Mouse (Mus musculus): ENCODE measurements around the gene Arhgef25. TPM values are rescaled to one million over a fixed set of nuclear protein-coding genes. Genes with fewer than 3 reads are reported as not detected.

Gene Arhgef25
- polyA plus RNA-seq, 1 experiment from 2014 or later = 32.7 TPM

DNA sequence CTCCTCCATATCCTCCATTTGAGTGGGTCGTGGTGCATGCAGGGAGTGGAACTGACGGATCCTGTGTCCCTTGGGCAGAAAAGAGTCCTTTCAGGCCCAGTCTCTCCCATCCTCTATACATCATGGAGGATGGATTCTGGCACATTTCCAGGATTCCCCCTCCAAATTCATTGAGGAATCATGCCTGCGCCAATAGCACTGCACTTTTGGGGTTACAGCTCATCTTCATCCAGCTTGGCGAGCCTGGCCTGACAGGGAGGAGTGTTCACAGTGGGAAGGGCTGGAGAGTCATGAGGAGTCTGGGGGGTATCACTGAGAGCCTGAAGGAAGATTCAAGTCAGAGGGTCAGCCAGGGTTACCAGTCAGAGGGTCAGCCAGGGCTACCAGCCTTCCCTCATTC lies 7.3 kb downstream of the Arhgef25 start:
- H3K9me3 ChIP-seq (replicated peaks) = no peaks in the 10 kb centered on the region
- H3K4me2 ChIP-seq = no peak overlapping the region
- H3K36me3 ChIP-seq = peaks cover 7% of the 10 kb centered on the region; the same call in 1 of the 2 replicates
- H3K4me1 ChIP-seq = peaks cover 37% of the 10 kb centered on the region
- H3K9ac ChIP-seq (replicated peaks) = no peak overlapping the region
- ATAC-seq (ENCODE audit: low FRiP score) = no peak
- WGBS = 79% methylated on average over 4 of the region's 4 CpGs
- H3K27me3 ChIP-seq (replicated peaks) = peaks cover 39% of the 10 kb centered on the region
- H3K4me3 ChIP-seq (replicated peaks) = no peak overlapping the region
- H3K27ac ChIP-seq (replicated peaks) = no peak overlapping the region

DNA sequence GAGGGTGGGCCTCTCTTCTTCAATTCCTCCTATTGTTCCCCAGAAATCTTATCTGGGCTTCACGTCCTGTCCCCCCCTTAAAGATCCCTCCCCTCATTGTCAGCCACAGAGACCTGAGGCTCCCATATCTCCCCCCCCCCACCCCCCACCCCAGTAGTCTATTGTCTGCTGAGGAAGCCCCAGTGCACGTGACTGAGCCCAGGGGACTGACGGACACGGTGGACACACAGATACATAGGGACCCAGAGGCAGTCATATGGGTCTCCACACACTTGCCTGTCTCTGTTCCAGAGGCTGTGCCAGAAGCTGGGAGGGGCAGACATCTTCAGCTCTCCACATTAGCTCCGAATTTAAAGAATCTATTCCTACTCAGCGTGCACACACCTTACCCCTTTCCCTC lies 8.3 kb downstream of the Arhgef25 start:
- Histone ChIP-seq H3K9me3 (replicated peaks) (no peaks in the 10 kb centered on the region), H3K4me3 (replicated peaks) (no peak overlapping the region), H3K36me3 (peaks cover 4% of the 10 kb centered on the region; the same call in 1 of the 2 replicates), H3K4me1 (peaks cover 35% of the 10 kb centered on the region), H3K27me3 (replicated peaks) (peaks cover 50% of the 10 kb centered on the region), H3K9ac (replicated peaks) (no peak overlapping the region), H3K4me2 (no peak overlapping the region), H3K27ac (replicated peaks) (no peak overlapping the region)
- no peak for ATAC-seq (ENCODE audit: low FRiP score)
- WGBS = 80% methylated on average over 6 of the region's 6 CpGs

DNA sequence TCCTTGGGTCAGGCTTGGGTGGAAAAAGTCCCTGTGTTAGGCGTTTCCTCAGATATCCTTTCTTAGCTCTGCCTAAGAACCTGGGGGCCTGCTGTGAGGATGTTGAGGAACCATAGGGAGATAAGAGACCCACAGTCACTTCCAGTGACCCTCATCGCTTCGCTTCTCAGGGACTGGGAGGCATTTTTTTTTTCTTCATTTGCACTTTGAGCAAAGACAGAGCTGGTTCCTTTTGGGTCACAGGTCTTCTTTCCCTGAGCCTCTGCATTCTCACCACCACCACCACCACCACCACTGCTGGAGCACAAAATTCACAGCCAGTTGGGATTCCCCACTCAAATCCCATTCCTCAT lies 9.2 kb downstream of the Arhgef25 start:
- Histone ChIP-seq H3K4me2 (peak overlapping the region; percentile 48), H3K36me3 (peaks cover 3% of the 10 kb centered on the region; the same call in 1 of the 2 replicates), H3K4me1 (peaks cover 35% of the 10 kb centered on the region), H3K9ac (replicated peaks) (0 out of 2 replicates have a peak overlapping the region, but pooled peaks have one; percentile 21), H3K4me3 (replicated peaks) (no peak overlapping the region), H3K9me3 (replicated peaks) (no peaks in the 10 kb centered on the region), H3K27me3 (replicated peaks) (peaks cover 59% of the 10 kb centered on the region), H3K27ac (replicated peaks) (no peak overlapping the region)
- 22% methylated on average over 3 of the region's 3 CpGs for WGBS
- ATAC-seq (ENCODE audit: low FRiP score) = no peak

DNA sequence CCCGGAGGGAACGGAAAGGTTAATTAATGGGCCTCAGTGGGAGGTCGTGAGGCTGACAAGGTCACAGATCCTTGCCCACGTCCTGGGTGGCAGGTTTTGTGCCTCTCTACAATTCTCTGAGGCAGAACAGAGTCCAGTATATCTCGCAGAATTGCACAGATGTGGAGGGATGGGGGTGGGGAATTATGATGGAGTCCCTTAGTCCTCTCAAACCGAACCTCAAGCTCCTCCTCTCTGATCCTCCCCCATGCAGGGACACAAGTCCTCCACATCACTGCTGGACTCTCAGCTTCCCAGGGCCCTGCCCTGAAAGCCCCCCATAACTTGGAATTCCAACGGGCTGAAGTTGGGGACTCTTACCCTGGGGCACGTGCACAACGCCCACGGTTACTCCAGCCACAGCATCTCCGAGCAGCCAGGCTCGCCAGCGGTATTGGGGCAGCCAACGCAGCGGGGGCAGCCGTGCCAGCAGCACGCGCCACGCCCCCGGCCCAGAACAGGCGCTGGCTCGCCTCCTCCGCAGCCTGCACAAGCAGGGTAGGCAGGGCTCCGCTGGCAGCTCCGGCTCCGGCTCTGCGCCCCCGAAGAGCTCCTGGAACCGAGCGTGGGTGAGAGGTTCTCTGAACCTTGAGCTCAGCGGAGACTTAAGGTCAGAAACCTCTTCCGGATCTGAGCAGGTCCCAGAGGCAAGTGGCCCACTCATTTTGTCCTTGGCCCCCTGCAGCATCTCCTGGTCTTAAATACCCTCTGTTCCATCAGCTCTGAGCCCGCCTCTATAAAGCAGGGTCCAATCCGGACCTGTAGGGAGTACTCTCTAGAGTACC lies 9.8 kb downstream of the Arhgef25 start, which contains the start of gene Slc26a10:
Gene Slc26a10 (minus strand): TSS at position 775 of the 824 bp plus-strand sequence.
- 0 out of 2 replicates have a peak within 1 kb of the TSS, but pooled peaks have one; percentile 21 for H3K9ac ChIP-seq (replicated peaks)
- H3K27ac ChIP-seq (replicated peaks) = no peak within 1 kb of the TSS
- H3K4me3 ChIP-seq (replicated peaks) = peak within 1 kb of the TSS; percentile 20
- peaks cover 63% of the 10 kb centered on the region for H3K27me3 ChIP-seq (replicated peaks)
- no peak for ATAC-seq (ENCODE audit: low FRiP score)
- peaks cover 35% of the 10 kb centered on the region for H3K4me1 ChIP-seq
- 0 out of 2 replicates have a peak, but pooled peaks cover 3% of the 10 kb centered on the region for H3K36me3 ChIP-seq
- no peaks in the 10 kb centered on the region for H3K9me3 ChIP-seq (replicated peaks)
- H3K4me2 ChIP-seq = peak within 1 kb of the TSS; percentile 48
- WGBS = 1% methylated on average over 34 of the region's 34 CpGs

DNA sequence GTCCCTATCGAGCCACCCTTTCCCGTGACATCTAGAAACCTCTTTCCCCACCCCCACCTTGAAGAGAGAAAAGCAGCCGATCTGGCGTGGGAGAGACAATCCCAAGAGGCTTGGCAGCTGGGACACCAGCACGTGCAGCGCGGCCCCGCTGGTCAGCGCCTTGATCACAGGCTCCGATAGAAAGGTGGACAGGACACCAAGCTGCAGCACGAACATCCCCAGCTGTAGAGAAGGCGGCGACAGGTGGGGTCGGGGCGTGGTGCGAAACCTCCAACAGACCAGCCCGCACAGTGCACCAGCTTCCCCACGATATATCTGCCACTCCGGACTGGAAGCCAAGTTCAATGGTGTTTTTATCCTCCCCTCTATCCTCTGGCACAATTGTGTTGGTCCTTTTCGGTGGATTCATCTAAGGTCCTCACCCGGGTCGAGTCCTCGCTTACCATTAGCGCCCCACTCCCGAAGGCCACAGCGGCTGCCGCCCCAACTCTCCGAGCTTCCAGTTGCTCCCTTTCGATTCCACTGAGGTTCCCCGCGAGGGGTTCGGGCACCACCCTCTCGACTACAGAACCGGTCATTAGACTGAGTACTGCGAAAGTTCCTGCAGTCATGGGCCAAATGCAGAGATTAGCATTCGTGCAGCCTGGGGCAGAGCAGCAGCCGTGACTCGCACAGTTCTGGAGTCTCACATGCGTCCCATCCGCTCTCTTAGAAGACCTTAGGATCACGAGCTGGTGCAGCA lies 11.4 kb downstream of the Arhgef25 start:
- Histone ChIP-seq H3K4me1 (peaks cover 27% of the 10 kb centered on the region), H3K36me3 (peaks cover 8% of the 10 kb centered on the region; the same call in 1 of the 2 replicates), H3K4me3 (replicated peaks) (peak overlapping the region; percentile 27), H3K4me2 (peak overlapping the region; percentile 57), H3K9ac (replicated peaks) (no peak overlapping the region), H3K9me3 (replicated peaks) (no peaks in the 10 kb centered on the region), H3K27me3 (replicated peaks) (peaks cover 67% of the 10 kb centered on the region), H3K27ac (replicated peaks) (no peak overlapping the region)
- WGBS = 2% methylated on average over 41 of the region's 41 CpGs
- no peak for ATAC-seq (ENCODE audit: low FRiP score)

DNA sequence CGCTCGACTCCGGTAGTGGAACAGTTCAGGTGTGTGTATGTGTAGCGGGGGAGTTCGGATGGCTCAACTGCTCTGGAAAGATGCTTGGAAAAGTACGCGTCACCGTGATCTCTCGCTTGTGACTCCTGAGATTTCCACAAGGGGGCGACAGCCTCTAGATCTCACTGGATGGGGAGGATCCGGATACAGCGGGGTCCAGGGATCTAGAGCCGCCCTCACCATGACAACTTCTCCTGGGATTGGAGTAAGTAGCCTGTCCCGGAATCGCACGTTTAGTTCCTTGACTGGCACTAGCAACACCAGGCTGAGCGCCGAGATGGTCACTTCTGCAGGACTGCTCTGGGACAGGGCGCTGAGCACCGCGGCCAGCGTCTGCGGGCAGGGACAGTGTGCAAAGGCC lies 12.2 kb downstream of the Arhgef25 start:
- ATAC-seq (ENCODE audit: low FRiP score) = peak; percentile 58; the same call in 1 of the 2 replicates
- Histone ChIP-seq H3K4me3 (replicated peaks) (peak overlapping the region; percentile 27), H3K9me3 (replicated peaks) (no peaks in the 10 kb centered on the region), H3K9ac (replicated peaks) (no peak overlapping the region), H3K27me3 (replicated peaks) (peaks cover 64% of the 10 kb centered on the region), H3K4me1 (peaks cover 27% of the 10 kb centered on the region), H3K36me3 (peaks cover 11% of the 10 kb centered on the region), H3K4me2 (peak overlapping the region; percentile 57), H3K27ac (replicated peaks) (no peak overlapping the region)
- WGBS = 2% methylated on average over 23 of the region's 23 CpGs

DNA sequence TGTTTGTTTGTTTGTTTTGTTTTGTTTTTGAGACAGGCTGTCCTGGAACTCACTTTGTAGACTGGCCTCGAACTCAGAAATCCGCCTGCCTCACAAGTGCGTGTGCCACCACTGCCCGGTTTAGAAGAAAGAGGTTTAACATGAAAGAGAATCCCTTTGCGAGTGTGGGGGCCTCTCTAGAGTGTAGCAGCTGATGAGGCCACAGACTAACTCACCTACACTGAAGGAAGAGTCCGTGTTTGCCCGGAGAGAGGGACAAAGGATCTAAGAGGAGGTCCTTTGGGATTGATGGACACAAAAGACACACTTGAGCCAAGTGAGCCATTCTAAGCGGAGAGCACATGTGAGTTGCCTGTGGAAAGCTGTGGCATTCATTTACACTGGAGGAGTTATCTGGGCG lies 12.6 kb downstream of the Arhgef25 start:
- no peaks in the 10 kb centered on the region for H3K9me3 ChIP-seq (replicated peaks)
- H3K4me1 ChIP-seq = peaks cover 27% of the 10 kb centered on the region
- H3K27me3 ChIP-seq (replicated peaks) = peaks cover 64% of the 10 kb centered on the region
- WGBS = 20% methylated on average over 9 of the region's 9 CpGs
- no peak overlapping the region for H3K9ac ChIP-seq (replicated peaks)
- H3K4me2 ChIP-seq = peak overlapping the region; percentile 57
- H3K27ac ChIP-seq (replicated peaks) = no peak overlapping the region
- peaks cover 13% of the 10 kb centered on the region for H3K36me3 ChIP-seq
- ATAC-seq (ENCODE audit: low FRiP score) = no peak
- H3K4me3 ChIP-seq (replicated peaks) = peak overlapping the region; percentile 27; the same call in 1 of the 2 replicates

DNA sequence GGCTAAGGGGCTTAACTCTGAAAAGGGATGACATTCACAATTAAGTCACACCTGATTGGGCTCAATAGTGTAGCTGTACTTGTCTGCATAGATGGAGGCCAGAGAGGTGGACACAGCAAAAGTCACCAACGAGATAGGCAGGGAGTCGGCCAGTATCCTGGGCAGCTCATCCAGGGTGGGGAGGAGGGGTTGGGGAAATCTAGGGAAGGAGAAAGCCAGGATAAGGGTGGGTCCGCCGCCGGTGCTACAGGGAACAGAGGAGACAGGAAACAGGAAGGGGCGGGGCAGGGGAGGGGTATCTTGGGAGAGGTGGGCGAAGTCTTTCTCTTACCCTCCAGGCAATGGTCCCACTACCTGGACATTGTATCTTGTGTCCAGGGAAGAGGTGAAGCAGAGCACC lies 13.1 kb downstream of the Arhgef25 start:
- WGBS = 12% methylated on average over 7 of the region's 7 CpGs
- H3K4me1 ChIP-seq = peaks cover 27% of the 10 kb centered on the region
- peaks cover 18% of the 10 kb centered on the region for H3K36me3 ChIP-seq
- no peak overlapping the region for H3K4me3 ChIP-seq (replicated peaks)
- H3K27ac ChIP-seq (replicated peaks) = no peak overlapping the region
- H3K4me2 ChIP-seq = no peak overlapping the region
- H3K27me3 ChIP-seq (replicated peaks) = peaks cover 66% of the 10 kb centered on the region
- no peak for ATAC-seq (ENCODE audit: low FRiP score)
- no peak overlapping the region for H3K9ac ChIP-seq (replicated peaks)
- no peaks in the 10 kb centered on the region for H3K9me3 ChIP-seq (replicated peaks)

DNA sequence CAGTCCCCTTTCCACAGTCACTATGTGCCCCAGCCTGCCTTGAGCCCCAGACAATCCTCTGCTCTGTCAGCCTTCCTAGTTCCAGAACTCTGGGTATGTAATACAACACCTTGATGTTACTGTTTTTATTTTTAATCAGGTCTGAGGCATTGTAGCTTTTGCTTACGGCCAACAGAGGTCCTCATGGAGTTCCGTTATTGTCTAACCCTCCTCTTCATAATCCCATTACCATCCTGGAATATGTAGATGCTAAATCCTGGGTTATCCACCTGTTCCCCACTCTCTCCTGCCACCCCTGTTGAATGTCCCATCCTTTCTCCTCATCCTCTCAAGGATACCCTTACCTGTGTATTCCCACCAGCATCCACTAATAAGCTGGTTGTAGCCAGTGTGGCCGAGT lies 13.7 kb downstream of the Arhgef25 start:
- Histone ChIP-seq H3K9ac (replicated peaks) (no peak overlapping the region), H3K4me3 (replicated peaks) (no peak overlapping the region), H3K9me3 (replicated peaks) (no peaks in the 10 kb centered on the region), H3K4me1 (peaks cover 27% of the 10 kb centered on the region), H3K27ac (replicated peaks) (no peak overlapping the region), H3K27me3 (replicated peaks) (peaks cover 68% of the 10 kb centered on the region), H3K4me2 (no peak overlapping the region), H3K36me3 (peaks cover 23% of the 10 kb centered on the region)
- 45% methylated on average over 3 of the region's 3 CpGs for WGBS
- ATAC-seq (ENCODE audit: low FRiP score) = no peak

DNA sequence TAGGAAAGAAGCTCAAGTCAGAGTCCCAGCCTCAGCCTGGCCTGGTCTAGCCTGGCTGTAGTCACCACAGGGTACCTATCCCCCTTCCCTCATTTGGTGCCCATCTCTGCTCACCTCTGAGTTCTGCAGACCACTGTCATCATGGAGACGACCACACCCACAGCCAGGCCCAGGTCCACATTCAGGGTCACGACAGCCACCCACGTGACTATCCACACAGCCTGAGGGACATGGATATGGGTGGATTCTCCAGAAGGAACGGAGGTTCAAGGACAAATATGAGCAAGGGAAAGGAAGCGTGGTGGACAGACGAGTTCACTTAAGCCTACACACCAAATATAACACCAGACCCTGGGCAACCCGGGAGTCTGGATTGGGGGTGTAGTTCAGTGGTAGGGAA lies 15.7 kb downstream of the Arhgef25 start:
- H3K9ac ChIP-seq (replicated peaks) = no peak overlapping the region
- no peak overlapping the region for H3K27ac ChIP-seq (replicated peaks)
- no peak overlapping the region for H3K4me3 ChIP-seq (replicated peaks)
- no peaks in the 10 kb centered on the region for H3K9me3 ChIP-seq (replicated peaks)
- peaks cover 31% of the 10 kb centered on the region for H3K36me3 ChIP-seq
- 90% methylated on average over 7 of the region's 7 CpGs for WGBS
- peaks cover 67% of the 10 kb centered on the region for H3K27me3 ChIP-seq (replicated peaks)
- no peak for ATAC-seq (ENCODE audit: low FRiP score)
- H3K4me1 ChIP-seq = peaks cover 32% of the 10 kb centered on the region
- no peak overlapping the region for H3K4me2 ChIP-seq

DNA sequence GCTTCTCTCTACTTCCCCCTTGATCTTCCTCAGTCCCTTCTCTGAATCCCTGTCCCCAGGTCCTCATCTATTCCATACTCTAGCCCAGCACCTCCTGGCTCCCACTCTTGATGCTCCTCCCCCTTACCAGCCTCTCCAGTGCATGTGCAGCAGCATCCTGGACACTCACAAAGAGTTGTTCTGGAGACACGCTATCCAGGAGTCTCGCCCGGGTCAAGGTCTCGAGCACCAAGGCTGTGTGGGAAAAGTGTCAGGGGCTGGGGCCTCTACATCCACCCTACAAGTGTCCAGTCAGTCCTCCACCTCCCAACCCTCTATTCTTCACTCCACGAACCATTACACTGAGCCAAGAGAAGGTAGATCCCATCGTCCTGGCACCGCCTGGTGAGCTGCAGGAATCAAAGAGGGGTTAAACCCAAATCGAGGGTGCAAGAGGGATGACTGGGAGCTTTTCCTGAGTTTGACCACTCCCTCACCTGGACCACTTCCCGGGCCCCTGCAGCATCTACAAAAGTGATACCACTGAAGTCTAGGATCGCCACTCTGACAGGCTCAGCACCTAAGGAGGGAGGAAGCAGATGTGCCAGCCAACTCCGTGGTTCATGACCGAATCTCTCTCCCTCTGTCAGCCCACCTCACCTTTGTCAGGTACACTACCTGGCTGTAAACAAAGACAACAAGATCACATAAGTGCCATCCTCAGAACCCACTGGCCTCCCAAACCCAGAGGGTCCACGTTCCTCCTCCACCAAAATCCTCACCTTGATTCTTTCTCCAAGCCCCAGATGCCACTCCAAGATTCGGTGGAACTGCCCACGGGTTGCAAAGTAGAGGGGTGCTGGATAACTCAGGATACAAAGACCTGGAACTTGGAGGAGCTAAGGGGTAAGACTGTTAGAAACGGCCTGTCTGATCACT lies 16.5 kb downstream of the Arhgef25 start:
- H3K27me3 ChIP-seq (replicated peaks) = peaks cover 68% of the 10 kb centered on the region

More for the DNA sequence above, 16.5 kb downstream of the Arhgef25 start:
- no peak overlapping the region for H3K27ac ChIP-seq (replicated peaks)
- ATAC-seq (ENCODE audit: low FRiP score) = no peak
- H3K4me2 ChIP-seq = no peak overlapping the region
- H3K4me3 ChIP-seq (replicated peaks) = no peak overlapping the region
- no peaks in the 10 kb centered on the region for H3K9me3 ChIP-seq (replicated peaks)
- peaks cover 27% of the 10 kb centered on the region for H3K4me1 ChIP-seq
- WGBS = 84% methylated on average over 16 of the region's 16 CpGs
- H3K9ac ChIP-seq (replicated peaks) = no peak overlapping the region
- H3K36me3 ChIP-seq = peaks cover 35% of the 10 kb centered on the region
